Mouse (Mus musculus) fat pad, adult 2 months (tissue): ENCODE results near the gene Asns.
"Not testable (repeated sequence)": the region's sequence is repeated elsewhere in the genome, so short reads cannot be mapped to it uniquely, and the experiment has no call there.

Source experiments
- DNase-seq: peaks from one replicate; pipeline ENCODE4 v3.0.0-alpha.2; 2011; ENCODE audit warnings: low read depth, low spot score; ENCODE audit errors: extremely low read depth

The Asns gene

GRCm38 (mm10) chr6:7686047-7686446 is 7.0 kb downstream of the Asns start:
- no peak for DNase-seq

GRCm38 (mm10) chr6:7676194-7676901 is 16.7 kb downstream of the Asns start:
- no peak for DNase-seq

- no peak for DNase-seq
Measured at GRCm38 (mm10) chr6:7672438-7673253, 20.4 kb downstream of the Asns start.

- DNase-seq = no peak
Measured at GRCm38 (mm10) chr6:7671429-7671828, 21.6 kb downstream of the Asns start.

- DNase-seq = no peak
Measured at GRCm38 (mm10) chr6:7670588-7670987, 22.5 kb downstream of the Asns start.

- no peak for DNase-seq
Measured at GRCm38 (mm10) chr6:7669721-7670120, 23.3 kb downstream of the Asns start.

- no peak for DNase-seq
Measured at GRCm38 (mm10) chr6:7668332-7668731, 24.7 kb downstream of the Asns start.

- not testable (repeated sequence) for DNase-seq
Measured at GRCm38 (mm10) chr6:7665902-7666301, 27.2 kb downstream of the Asns start.

- no peak for DNase-seq
Measured at GRCm38 (mm10) chr6:7661455-7661854, 31.6 kb downstream of the Asns start.

- no peak for DNase-seq
Measured at GRCm38 (mm10) chr6:7660377-7661080, 32.5 kb downstream of the Asns start.

GRCm38 (mm10) chr6:7656601-7657000 is 36.5 kb downstream of the Asns start:
- DNase-seq = no peak

GRCm38 (mm10) chr6:7648458-7648857 is 44.6 kb downstream of the Asns start:
- DNase-seq = no peak
